18 mouse cellular contexts compared by ENCODE assay signal in the genomic region with DNA sequence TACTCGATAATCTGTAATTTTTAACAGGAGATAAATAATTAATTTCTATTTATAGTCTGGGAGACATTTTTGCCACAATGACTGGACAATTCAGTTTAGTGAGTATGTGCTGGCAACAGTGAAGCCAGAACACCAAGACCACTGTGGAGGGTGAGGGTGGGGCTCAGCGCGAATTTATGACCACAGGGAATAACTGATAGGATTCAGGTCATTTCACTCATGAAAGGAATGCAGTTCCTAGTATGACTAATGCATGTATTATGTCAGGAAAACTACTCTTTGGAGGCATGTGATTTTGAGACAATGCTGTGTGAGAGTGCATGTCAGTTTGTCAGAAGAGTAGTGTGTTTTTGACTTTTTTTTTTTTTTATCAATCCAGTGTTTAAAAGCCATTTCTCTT.
"Had no signal": no experiment of that assay in that cellular context is flagged by ENCODE, and none has a peak within 500 bp of the region (broad histone marks: within the 10 kb centered on the region; RNA-seq: fewer than 3 reads in every experiment).

No protein-coding gene starts in this region.

- H3K4me3 ChIP-seq: midbrain, embryonic 10.5 days; midbrain, embryonic 12.5 days; myocyte; neural tube, embryonic 13.5 days; neural tube, embryonic 15.5 days; stomach, embryonic 15.5 days had no signal

- H3K36me3 ChIP-seq: midbrain, embryonic 10.5 days; midbrain, embryonic 12.5 days; neural tube, embryonic 13.5 days; neural tube, embryonic 15.5 days; stomach, embryonic 15.5 days had no signal

- ATAC-seq: midbrain, embryonic 16.5 days had no signal

- H3K9ac ChIP-seq: lung, embryonic 14.5 days; midbrain, embryonic 12.5 days; neural tube, embryonic 13.5 days; neural tube, embryonic 15.5 days; stomach, embryonic 15.5 days had no signal

- H3K27me3 ChIP-seq: midbrain, embryonic 12.5 days; neural tube, embryonic 13.5 days; neural tube, embryonic 15.5 days; stomach, embryonic 15.5 days had no signal

- H3K4me2 ChIP-seq: lung, embryonic 14.5 days; midbrain, embryonic 12.5 days; neural tube, embryonic 13.5 days; neural tube, embryonic 15.5 days; stomach, embryonic 15.5 days had no signal

- H3K4me1 ChIP-seq: midbrain, embryonic 10.5 days; midbrain, embryonic 12.5 days; neural tube, embryonic 13.5 days; neural tube, embryonic 15.5 days; stomach, embryonic 15.5 days had no signal

- DNase-seq: lung, adult 18-20 months; lung, embryonic 14.5 days; lung, postnatal 10 days; lung, postnatal 4 days; midbrain, embryonic 14.5 days; retina, postnatal 1 day; right cerebral cortex, adult 18-20 months; thymus, adult 2 months; thymus, postnatal 25 days; thymus, postnatal 4 days had no signal

- H3K27ac ChIP-seq: midbrain, embryonic 10.5 days; midbrain, embryonic 12.5 days; neural tube, embryonic 13.5 days; neural tube, embryonic 15.5 days; stomach, embryonic 15.5 days; stomach, postnatal 0 days had no signal

- H3K9me3 ChIP-seq: midbrain, embryonic 10.5 days; midbrain, embryonic 12.5 days; neural tube, embryonic 13.5 days; neural tube, embryonic 15.5 days; stomach, embryonic 15.5 days had no signal
